Mouse (Mus musculus): ENCODE data around the gene Rabl3.

The Rabl3 gene

DNA sequence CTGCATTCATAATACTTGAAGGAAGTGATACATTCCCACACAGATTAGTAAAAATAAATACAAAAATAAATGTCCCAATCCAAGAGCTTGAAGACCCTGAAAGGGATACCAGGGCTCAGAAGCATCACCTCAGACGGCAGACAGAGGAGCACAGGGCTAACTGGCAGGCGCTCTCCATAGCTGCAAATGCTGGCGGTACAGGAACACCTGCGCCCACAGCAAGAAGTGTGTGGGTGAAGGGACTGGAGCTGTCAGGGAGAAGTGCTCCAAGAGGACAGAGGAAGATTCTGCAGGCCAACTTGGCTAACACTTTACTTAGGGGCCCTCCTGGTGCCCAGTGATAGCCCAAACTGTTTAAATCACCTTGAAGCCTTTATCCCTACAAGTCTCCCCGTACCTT is 72.3 kb downstream of the Rabl3 start:
- no peak for TF ChIP-seq NANOG (IDR thresholded peaks at IDR 0.05; ENCODE audit: borderline replicate concordance, low read length)
- no peak for TF ChIP-seq POU5F1 (IDR thresholded peaks at IDR 0.05; ENCODE audit: borderline replicate concordance, low read length)
- TF ChIP-seq CTCF (conservative IDR thresholded peaks at IDR 0.05; ENCODE audit: low read length), result no peak
- peaks cover 8% of the 10 kb centered on the region; the same call in 1 of the 2 replicates for H3K4me1 ChIP-seq (replicated peaks; ENCODE audit: low read depth, low read length)
- H3K4me3 ChIP-seq (replicated peaks; ENCODE audit: low read length), result no peak overlapping the region
- H3K36me3 ChIP-seq (ENCODE audit: insufficient read depth, low read length), result no peaks in the 10 kb centered on the region
- H3K27me3 ChIP-seq (ENCODE audit: insufficient read depth, low read length), result no peaks in the 10 kb centered on the region
- no peaks in the 10 kb centered on the region for H3K9me3 ChIP-seq (ENCODE audit: low read length)

DNA sequence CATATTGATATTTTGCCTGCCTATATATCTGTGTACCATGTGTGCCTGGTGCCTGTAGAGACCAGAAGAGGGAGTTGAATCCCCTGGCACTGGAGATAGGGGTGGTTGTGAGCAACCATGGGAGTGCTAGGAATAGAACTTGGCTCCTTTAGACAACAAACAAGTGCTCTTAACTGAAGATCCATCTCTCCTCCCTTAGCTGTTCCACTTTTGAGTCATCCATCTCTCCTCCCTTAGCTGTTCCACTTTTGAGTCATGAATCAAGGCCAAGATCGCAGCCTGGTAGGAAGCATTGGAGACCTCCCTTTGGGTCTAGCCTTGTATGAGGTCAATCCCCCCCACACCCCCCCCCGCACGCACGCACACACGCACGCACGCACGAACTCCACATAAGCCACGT is 74.9 kb downstream of the Rabl3 start:
- Histone ChIP-seq H3K36me3 (ENCODE audit: insufficient read depth, low read length) (no peaks in the 10 kb centered on the region), H3K4me3 (replicated peaks; ENCODE audit: low read length) (no peak overlapping the region), H3K4me1 (replicated peaks; ENCODE audit: low read depth, low read length) (peaks cover 8% of the 10 kb centered on the region; the same call in 1 of the 2 replicates), H3K27me3 (ENCODE audit: insufficient read depth, low read length) (no peaks in the 10 kb centered on the region), H3K9me3 (ENCODE audit: low read length) (no peaks in the 10 kb centered on the region)
- TF ChIP-seq CTCF (conservative IDR thresholded peaks at IDR 0.05; ENCODE audit: low read length) (no peak), POU5F1 (IDR thresholded peaks at IDR 0.05; ENCODE audit: borderline replicate concordance, low read length) (no peak), NANOG (IDR thresholded peaks at IDR 0.05; ENCODE audit: borderline replicate concordance, low read length) (no peak)

DNA sequence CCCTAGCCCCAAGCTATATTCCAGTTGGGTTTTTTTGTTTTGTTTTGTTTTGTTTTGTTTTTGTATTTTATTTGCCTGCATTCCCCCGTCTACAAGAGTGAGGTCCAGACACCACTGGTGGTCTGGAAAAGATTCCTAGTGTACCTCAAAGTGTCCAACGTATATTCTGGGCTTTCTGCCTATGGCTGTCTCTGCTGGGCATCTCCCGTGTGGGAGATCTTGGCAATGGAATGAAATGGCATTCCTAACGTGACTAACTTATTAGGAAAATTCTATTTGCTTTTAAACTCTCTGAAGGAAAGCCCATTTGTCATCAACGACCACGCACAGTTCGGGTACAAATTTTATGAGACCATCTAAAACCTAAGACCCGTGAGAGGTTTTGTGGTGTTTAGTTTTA is 75.7 kb downstream of the Rabl3 start:
- no peaks in the 10 kb centered on the region for H3K27me3 ChIP-seq (ENCODE audit: insufficient read depth, low read length)
- TF ChIP-seq CTCF (conservative IDR thresholded peaks at IDR 0.05; ENCODE audit: low read length) (no peak), NANOG (IDR thresholded peaks at IDR 0.05; ENCODE audit: borderline replicate concordance, low read length) (no peak), POU5F1 (IDR thresholded peaks at IDR 0.05; ENCODE audit: borderline replicate concordance, low read length) (no peak)
- peaks cover 8% of the 10 kb centered on the region; the same call in 1 of the 2 replicates for H3K4me1 ChIP-seq (replicated peaks; ENCODE audit: low read depth, low read length)
- no peaks in the 10 kb centered on the region for H3K9me3 ChIP-seq (ENCODE audit: low read length)
- H3K4me3 ChIP-seq (replicated peaks; ENCODE audit: low read length), result no peak overlapping the region
- no peaks in the 10 kb centered on the region for H3K36me3 ChIP-seq (ENCODE audit: insufficient read depth, low read length)

DNA sequence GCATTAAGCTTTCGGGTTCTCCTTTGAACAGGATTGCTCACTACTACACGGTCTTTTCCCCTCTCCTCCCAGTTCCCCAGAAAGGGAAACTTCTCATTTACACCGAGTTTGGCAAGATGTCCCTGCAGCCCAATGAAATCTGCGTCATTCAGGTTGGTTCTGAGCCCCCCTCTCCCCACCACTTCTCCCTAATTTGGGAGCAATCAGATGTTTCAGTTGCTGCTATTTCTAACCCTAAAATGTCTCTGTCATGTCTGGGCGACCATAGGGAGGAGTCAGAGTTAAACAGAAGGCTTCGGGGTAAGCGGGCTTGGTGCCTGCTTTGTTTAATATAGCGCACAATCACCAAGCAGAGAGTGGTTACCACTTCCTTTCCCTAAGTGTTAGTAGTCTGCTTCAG is 76.4 kb downstream of the Rabl3 start:
- TF ChIP-seq CTCF (conservative IDR thresholded peaks at IDR 0.05; ENCODE audit: low read length) (no peak), POU5F1 (IDR thresholded peaks at IDR 0.05; ENCODE audit: borderline replicate concordance, low read length) (no peak), NANOG (IDR thresholded peaks at IDR 0.05; ENCODE audit: borderline replicate concordance, low read length) (no peak)
- Histone ChIP-seq H3K4me3 (replicated peaks; ENCODE audit: low read length) (no peak overlapping the region), H3K9me3 (ENCODE audit: low read length) (no peaks in the 10 kb centered on the region), H3K36me3 (ENCODE audit: insufficient read depth, low read length) (no peaks in the 10 kb centered on the region), H3K4me1 (replicated peaks; ENCODE audit: low read depth, low read length) (peaks cover 8% of the 10 kb centered on the region; the same call in 1 of the 2 replicates), H3K27me3 (ENCODE audit: insufficient read depth, low read length) (no peaks in the 10 kb centered on the region)

DNA sequence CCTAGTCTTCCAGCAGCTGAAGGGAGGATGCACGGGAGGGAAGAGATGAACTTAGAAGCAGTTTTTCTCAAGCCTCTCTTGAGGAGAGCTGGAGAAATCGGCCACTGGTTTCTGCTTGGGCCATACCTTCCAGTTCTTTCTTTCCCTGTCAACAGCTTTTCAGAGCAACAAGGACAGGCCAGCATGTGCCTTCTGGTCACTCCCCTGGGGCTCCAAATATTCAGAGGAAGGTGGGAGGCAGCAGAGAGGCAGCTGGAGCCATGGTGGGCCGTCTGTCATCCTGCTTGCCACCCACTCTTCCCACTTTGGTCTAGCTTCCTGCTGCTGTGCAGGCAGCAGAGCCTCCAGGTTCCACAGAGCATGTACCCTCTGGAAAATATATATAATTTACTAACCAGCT is 78.0 kb downstream of the Rabl3 start:
- H3K9me3 ChIP-seq (ENCODE audit: low read length), result no peaks in the 10 kb centered on the region
- H3K36me3 ChIP-seq (ENCODE audit: insufficient read depth, low read length), result no peaks in the 10 kb centered on the region
- H3K4me3 ChIP-seq (replicated peaks; ENCODE audit: low read length), result no peak overlapping the region
- peaks cover 8% of the 10 kb centered on the region; the same call in 1 of the 2 replicates for H3K4me1 ChIP-seq (replicated peaks; ENCODE audit: low read depth, low read length)
- TF ChIP-seq NANOG (IDR thresholded peaks at IDR 0.05; ENCODE audit: borderline replicate concordance, low read length) (no peak), POU5F1 (IDR thresholded peaks at IDR 0.05; ENCODE audit: borderline replicate concordance, low read length) (no peak), CTCF (conservative IDR thresholded peaks at IDR 0.05; ENCODE audit: low read length) (no peak)
- H3K27me3 ChIP-seq (ENCODE audit: insufficient read depth, low read length), result no peaks in the 10 kb centered on the region
